Comparison of ENCODE assay signal across 8 mouse cellular contexts in genomic region chr14:29090074-29090473, GRCm38 (mm10).
DNase-seq lines count a peak whose midpoint lies in the region; ATAC-seq and TF ChIP-seq lines count a peak whose summit lies in the region.

No protein-coding gene starts in this region.

- H3K36me3 ChIP-seq in heart, embryonic 11.5 days (ENCODE audit: control insufficient read depth, insufficient read depth, low read length): no peaks in the 10 kb centered on the region
- H3K36me3 ChIP-seq in intestine, postnatal 0 days (ENCODE audit: control insufficient read depth, insufficient read depth): no peaks in the 10 kb centered on the region
- H3K36me3 ChIP-seq in midbrain, embryonic 12.5 days: no peaks in the 10 kb centered on the region
- H3K36me3 ChIP-seq in stomach, embryonic 14.5 days (ENCODE audit: control insufficient read depth, insufficient read depth, low read length): no peaks in the 10 kb centered on the region

- TF ChIP-seq CTCF in intestine, postnatal 0 days (IDR thresholded peaks at IDR 0.05; ENCODE audit: low read depth): peak; percentile 95

- 0 out of 2 replicates have a peak, but pooled peaks cover 3% of the 10 kb centered on the region for H3K4me1 ChIP-seq in heart, embryonic 11.5 days (ENCODE audit: control insufficient read depth, insufficient read depth, low read length)
- no peaks in the 10 kb centered on the region for H3K4me1 ChIP-seq in intestine, postnatal 0 days (replicated peaks; ENCODE audit: control insufficient read depth, insufficient read depth, low read length)
- H3K4me1 ChIP-seq in midbrain, embryonic 12.5 days: 0 out of 2 replicates have a peak, but pooled peaks cover 3% of the 10 kb centered on the region
- no peaks in the 10 kb centered on the region for H3K4me1 ChIP-seq in stomach, embryonic 14.5 days (ENCODE audit: control insufficient read depth, insufficient read depth, low read length)

- no peak overlapping the region for H3K9ac ChIP-seq in heart, embryonic 11.5 days (ENCODE audit: low read depth, low read length)
- H3K9ac ChIP-seq in intestine, postnatal 0 days (ENCODE audit: low read depth, low read length): no peak overlapping the region
- H3K9ac ChIP-seq in midbrain, embryonic 12.5 days (replicated peaks): no peak overlapping the region
- H3K9ac ChIP-seq in stomach, embryonic 14.5 days (replicated peaks; ENCODE audit: low read depth, low read length): no peak overlapping the region

- intact Hi-C loops in gastrocnemius, postnatal 14 days (cut with DNase I; ENCODE audit: low total_unique reads): no loop called here
- intact Hi-C loops in left cerebral cortex, postnatal 25 days (cut with DNase I): loop anchor here (5.0 kb wide), 1 partner anchor 583 kb away; no protein-coding TSS in a partner anchor

- H3K4me2 ChIP-seq in heart, embryonic 11.5 days: no peak overlapping the region
- H3K4me2 ChIP-seq in intestine, postnatal 0 days (replicated peaks; ENCODE audit: low read depth): no peak overlapping the region
- no peak overlapping the region for H3K4me2 ChIP-seq in midbrain, embryonic 12.5 days (replicated peaks)
- no peak overlapping the region for H3K4me2 ChIP-seq in stomach, embryonic 14.5 days (replicated peaks; ENCODE audit: low read depth, low read length)

- no peak overlapping the region for H3K4me3 ChIP-seq in heart, embryonic 11.5 days (ENCODE audit: low read depth, low read length)
- no peak overlapping the region for H3K4me3 ChIP-seq in intestine, postnatal 0 days (ENCODE audit: low read depth, low read length)
- no peak overlapping the region for H3K4me3 ChIP-seq in midbrain, embryonic 12.5 days
- H3K4me3 ChIP-seq in stomach, embryonic 14.5 days (ENCODE audit: low read depth, low read length): no peak overlapping the region

- ATAC-seq in heart, embryonic 11.5 days (replicated peaks; ENCODE audit: insufficient number of reproducible peaks, low FRiP score, low TSS enrichment): no peak
- 0 out of 2 replicates have a peak, but pooled peaks have one; percentile 33 for ATAC-seq in intestine, postnatal 0 days
- ATAC-seq in midbrain, embryonic 12.5 days (ENCODE audit: low FRiP score, low read depth): peak; percentile 83
- ATAC-seq in stomach, embryonic 14.5 days (ENCODE audit: insufficient number of reproducible peaks, insufficient read depth, low FRiP score, low read depth): peak; percentile 72; the same call in 1 of the 2 replicates

- H3K9me3 ChIP-seq in heart, embryonic 11.5 days (replicated peaks; ENCODE audit: control insufficient read depth, low read length): no peaks in the 10 kb centered on the region
- no peaks in the 10 kb centered on the region for H3K9me3 ChIP-seq in intestine, postnatal 0 days (ENCODE audit: control insufficient read depth)
- no peaks in the 10 kb centered on the region for H3K9me3 ChIP-seq in midbrain, embryonic 12.5 days
- H3K9me3 ChIP-seq in stomach, embryonic 14.5 days (ENCODE audit: control insufficient read depth, low read depth, low read length): no peaks in the 10 kb centered on the region

- H3K27me3 ChIP-seq in heart, embryonic 11.5 days (ENCODE audit: control insufficient read depth, insufficient read depth, low read length): peaks cover 3% of the 10 kb centered on the region; the same call in 1 of the 2 replicates
- no peaks in the 10 kb centered on the region for H3K27me3 ChIP-seq in intestine, postnatal 0 days (replicated peaks; ENCODE audit: control insufficient read depth, insufficient read depth, low read length)
- peaks cover 28% of the 10 kb centered on the region for H3K27me3 ChIP-seq in midbrain, embryonic 12.5 days
- H3K27me3 ChIP-seq in stomach, embryonic 14.5 days (ENCODE audit: control insufficient read depth, insufficient read depth, low read length): no peaks in the 10 kb centered on the region

- H3K27ac ChIP-seq in heart, embryonic 11.5 days (ENCODE audit: low read depth, low read length): no peak overlapping the region
- H3K27ac ChIP-seq in intestine, postnatal 0 days (ENCODE audit: low read depth, low read length): no peak overlapping the region
- H3K27ac ChIP-seq in midbrain, embryonic 12.5 days (replicated peaks): no peak overlapping the region
- no peak overlapping the region for H3K27ac ChIP-seq in stomach, embryonic 14.5 days (ENCODE audit: low read length)

- WGBS in heart, embryonic 11.5 days (ENCODE audit: insufficient replicate concordance): 3% methylated on average over 5 of the region's 5 CpGs
- WGBS in intestine, postnatal 0 days: 5% methylated on average over 5 of the region's 5 CpGs
- 2% methylated on average over 5 of the region's 5 CpGs for WGBS in midbrain, embryonic 12.5 days
- 4% methylated on average over 5 of the region's 5 CpGs for WGBS in stomach, embryonic 14.5 days

- peak; percentile 83 for DNase-seq in heart, adult 11 months
- peak; percentile 91 for DNase-seq in embryo, embryonic 10 days (ENCODE audit: low spot score)
- peak; percentile 82 for DNase-seq in gastrocnemius, postnatal 14 days
- peak; percentile 68 to 72 for DNase-seq in left cerebral cortex, postnatal 25 days (ENCODE audit: low spot score in 2 of 2)
